Mouse (Mus musculus) testis, postnatal 10 days (tissue): ENCODE data around the gene Fahd1.

Source experiments
- DNase-seq: peaks from one replicate; pipeline ENCODE4 v3.0.0; 2021; ENCODE audit warnings: low spot score

The Fahd1 gene

GRCm38 (mm10) chr17:24847386-24847785, 2.8 kb downstream of the Fahd1 start:
- no peak for DNase-seq

GRCm38 (mm10) chr17:24844525-24844924, 5.6 kb downstream of the Fahd1 start:
- no peak for DNase-seq

GRCm38 (mm10) chr17:24842631-24843030, 7.5 kb downstream of the Fahd1 start:
- DNase-seq = no peak

- no peak for DNase-seq
Observed at GRCm38 (mm10) chr17:24841133-24841532, 9.0 kb downstream of the Fahd1 start.

GRCm38 (mm10) chr17:24840341-24840740, 9.8 kb downstream of the Fahd1 start:
- no peak for DNase-seq

- no peak for DNase-seq
Observed at GRCm38 (mm10) chr17:24839842-24840241, 10.3 kb downstream of the Fahd1 start, which contains the start of gene Hagh. Gene Hagh, plus strand, starts transcription at chr17:24840143.

- DNase-seq = no peak
Observed at GRCm38 (mm10) chr17:24821351-24822280, 28.5 kb downstream of the Fahd1 start.

- DNase-seq = no peak
Observed at GRCm38 (mm10) chr17:24819469-24819868, 30.7 kb downstream of the Fahd1 start.

- DNase-seq = no peak
Observed at GRCm38 (mm10) chr17:24818172-24818571, 32.0 kb downstream of the Fahd1 start.

- DNase-seq = no peak
Observed at GRCm38 (mm10) chr17:24817503-24817902, 32.7 kb downstream of the Fahd1 start.

- no peak for DNase-seq
Observed at GRCm38 (mm10) chr17:24815256-24815655, 34.9 kb downstream of the Fahd1 start.

GRCm38 (mm10) chr17:24812215-24812614, 37.9 kb downstream of the Fahd1 start:
- DNase-seq = no peak

- no peak for DNase-seq
Observed at GRCm38 (mm10) chr17:24811211-24811610, 39.0 kb downstream of the Fahd1 start.

GRCm38 (mm10) chr17:24803952-24804951, 45.9 kb downstream of the Fahd1 start, which contains the start of gene Meiob:
Gene Meiob, plus strand, starts transcription at chr17:24804289.
- DNase-seq = peak; percentile 91

- no peak for DNase-seq
Observed at GRCm38 (mm10) chr17:24800524-24800923, 49.6 kb downstream of the Fahd1 start.

GRCm38 (mm10) chr17:24799476-24799875, 50.7 kb downstream of the Fahd1 start:
- DNase-seq = no peak
